ENCODE assay signal across 14 mouse cellular contexts in the genomic region with DNA sequence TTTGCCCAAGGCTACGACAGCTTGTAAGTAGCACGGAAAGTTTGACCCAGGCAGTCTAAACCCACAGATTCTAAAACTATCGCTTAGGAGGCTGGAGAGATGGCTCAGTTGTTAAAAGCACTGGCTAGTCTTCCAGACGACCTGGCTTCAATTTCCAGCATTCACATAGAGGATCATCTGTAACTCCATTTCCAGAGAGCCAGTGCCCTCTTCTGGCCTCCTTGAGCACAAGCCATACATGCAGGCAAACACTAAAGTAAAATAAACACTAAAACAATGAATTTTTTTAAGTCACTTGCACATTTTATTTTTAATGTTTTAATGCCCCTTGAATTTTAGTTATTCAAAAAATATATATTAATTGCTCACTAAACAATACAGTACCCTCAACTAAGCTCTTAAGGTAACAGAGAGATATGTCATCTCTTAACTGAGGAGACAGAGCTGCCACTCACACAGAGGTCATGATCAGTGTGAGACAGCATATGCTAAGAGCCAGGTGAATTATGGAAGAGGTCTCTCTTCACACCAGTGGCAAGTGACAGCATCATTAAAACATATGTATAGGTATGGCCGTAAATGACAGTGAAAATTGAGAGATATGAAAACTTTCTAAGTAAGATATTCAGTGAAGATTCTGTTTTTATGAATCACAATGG. TPM values are rescaled to one million over a fixed set of nuclear protein-coding genes. Genes with fewer than 3 reads are reported as not detected.
DNase-seq lines count a peak whose midpoint lies in the region; ATAC-seq lines count a peak whose summit lies in the region.
"Had no signal": no experiment of that assay in that cellular context is flagged by ENCODE, and none has a peak within 500 bp of the region (broad histone marks: within the 10 kb centered on the region; RNA-seq: fewer than 3 reads in every experiment).

No protein-coding gene starts in this region.

- H3K9ac ChIP-seq in hindbrain, embryonic 14.5 days = no peak overlapping the region
- H3K9ac ChIP-seq in hindbrain, embryonic 13.5 days = no peak overlapping the region
- no peak overlapping the region for H3K9ac ChIP-seq in embryonic facial prominence, embryonic 14.5 days (ENCODE audit: low read depth, low read length)
- H3K9ac ChIP-seq: heart, embryonic 13.5 days; liver, embryonic 15.5 days had no signal

- DNase-seq in hindbrain, embryonic 14.5 days (ENCODE audit: low spot score) = peak; percentile 61
- peak; percentile 68 for DNase-seq in 3T3-L1 (ENCODE audit: low read depth, low spot score)
- DNase-seq in MN1 (ENCODE audit: low spot score) = peak; percentile 51
- peak; percentile 56 for DNase-seq in embryonic facial prominence, embryonic 14.5 days (ENCODE audit: low spot score)
- no peak for DNase-seq in layer of hippocampus, adult 9-10 months (ENCODE audit: low spot score)
- no peak for DNase-seq in urinary bladder, postnatal 14 days (ENCODE audit: low spot score)
- no peak for DNase-seq in gastrocnemius, postnatal 4 days (ENCODE audit: low spot score in 2 of 2)
- DNase-seq: kidney, adult 18-20 months had no signal

- peaks cover 5% of the 10 kb centered on the region for H3K4me1 ChIP-seq in hindbrain, embryonic 14.5 days (replicated peaks; ENCODE audit: control insufficient read depth, insufficient read depth, low read length)
- peaks cover 10% of the 10 kb centered on the region for H3K4me1 ChIP-seq in hindbrain, embryonic 13.5 days (replicated peaks)
- no peaks in the 10 kb centered on the region for H3K4me1 ChIP-seq in embryonic facial prominence, embryonic 14.5 days (ENCODE audit: control insufficient read depth, insufficient read depth, low read length)
- H3K4me1 ChIP-seq: heart, embryonic 13.5 days; liver, embryonic 15.5 days had no signal

- H3K9me3 ChIP-seq in hindbrain, embryonic 14.5 days (ENCODE audit: control insufficient read depth, low read length) = no peaks in the 10 kb centered on the region
- no peaks in the 10 kb centered on the region for H3K9me3 ChIP-seq in hindbrain, embryonic 13.5 days
- H3K9me3 ChIP-seq in embryonic facial prominence, embryonic 14.5 days (ENCODE audit: control insufficient read depth, low read length) = no peaks in the 10 kb centered on the region
- H3K9me3 ChIP-seq: G1E; heart, embryonic 13.5 days; liver, embryonic 15.5 days had no signal

- ATAC-seq in hindbrain, embryonic 14.5 days (ENCODE audit: low FRiP score) = no peak
- no peak for ATAC-seq in hindbrain, embryonic 13.5 days (ENCODE audit: low FRiP score)
- no peak for ATAC-seq in embryonic facial prominence, embryonic 14.5 days (ENCODE audit: low read depth)

- 63% methylated on average over 5 of the region's 5 CpGs for WGBS in hindbrain, embryonic 14.5 days
- 64% methylated on average over 5 of the region's 5 CpGs for WGBS in hindbrain, embryonic 13.5 days
- 41% methylated on average over 5 of the region's 5 CpGs for WGBS in embryonic facial prominence, embryonic 14.5 days

- H3K27ac ChIP-seq in hindbrain, embryonic 14.5 days = no peak overlapping the region
- no peak overlapping the region for H3K27ac ChIP-seq in hindbrain, embryonic 13.5 days
- H3K27ac ChIP-seq in embryonic facial prominence, embryonic 14.5 days (replicated peaks; ENCODE audit: low read depth, low read length) = no peak overlapping the region
- H3K27ac ChIP-seq: heart, embryonic 13.5 days; liver, embryonic 15.5 days had no signal

- no peak overlapping the region for H3K4me3 ChIP-seq in hindbrain, embryonic 14.5 days (replicated peaks; ENCODE audit: low read length)
- H3K4me3 ChIP-seq in hindbrain, embryonic 13.5 days = no peak overlapping the region
- no peak overlapping the region for H3K4me3 ChIP-seq in embryonic facial prominence, embryonic 14.5 days (ENCODE audit: low read depth, low read length)
- H3K4me3 ChIP-seq: erythroblast, embryonic 14.5 days; heart, embryonic 13.5 days; liver, embryonic 15.5 days had no signal

- no peaks in the 10 kb centered on the region for H3K27me3 ChIP-seq in hindbrain, embryonic 14.5 days (ENCODE audit: control insufficient read depth, insufficient read depth, low read length)
- H3K27me3 ChIP-seq in hindbrain, embryonic 13.5 days = no peaks in the 10 kb centered on the region
- H3K27me3 ChIP-seq in embryonic facial prominence, embryonic 14.5 days (replicated peaks; ENCODE audit: control insufficient read depth, insufficient read depth, low read length) = no peaks in the 10 kb centered on the region
- H3K27me3 ChIP-seq: heart, embryonic 13.5 days; liver, embryonic 15.5 days had no signal

- H3K36me3 ChIP-seq in hindbrain, embryonic 14.5 days (replicated peaks; ENCODE audit: control insufficient read depth, insufficient read depth) = no peaks in the 10 kb centered on the region
- no peaks in the 10 kb centered on the region for H3K36me3 ChIP-seq in hindbrain, embryonic 13.5 days
- H3K36me3 ChIP-seq in embryonic facial prominence, embryonic 14.5 days (ENCODE audit: control insufficient read depth, insufficient read depth, low read length) = no peaks in the 10 kb centered on the region
- H3K36me3 ChIP-seq: G1E; heart, embryonic 13.5 days; liver, embryonic 15.5 days had no signal

- no peak overlapping the region for H3K4me2 ChIP-seq in hindbrain, embryonic 14.5 days (replicated peaks)
- H3K4me2 ChIP-seq in hindbrain, embryonic 13.5 days = no peak overlapping the region
- H3K4me2 ChIP-seq in embryonic facial prominence, embryonic 14.5 days (ENCODE audit: low read depth, low read length) = no peak overlapping the region
- H3K4me2 ChIP-seq: heart, embryonic 13.5 days; liver, embryonic 15.5 days had no signal

RNA-seq across cellular contexts. Expression of a gene that starts 30.8 kb away (rescaled TPM):
- polyA plus RNA-seq in hindbrain, embryonic 14.5 days (2014; fragmentation: Nextera tagmentation; extraction: Ambion mirVana) = 28.7 and 45.3 TPM in 2 replicates
- polyA plus RNA-seq in hindbrain, embryonic 13.5 days (2015; fragmentation: Nextera tagmentation; extraction: Ambion mirVana) = 33.1 and 42.8 TPM in 2 replicates
- polyA plus RNA-seq in embryonic facial prominence, embryonic 14.5 days (2014; fragmentation: Nextera tagmentation; extraction: Ambion mirVana) = 33.1 and 55.0 TPM in 2 replicates
- total RNA-seq in gastrocnemius, postnatal 4 days (2021) = 100 to 1,000 TPM; 488 to 502 TPM
- total RNA-seq: G1E had no signal
- polyA plus RNA-seq: erythroblast, embryonic 14.5 days; G1E had no signal

RNA-seq across cellular contexts. Expression of a gene that starts 31.8 kb away (rescaled TPM):
- polyA plus RNA-seq in hindbrain, embryonic 14.5 days (2014; fragmentation: Nextera tagmentation; extraction: Ambion mirVana) = not detected in 2 replicates
- polyA plus RNA-seq in hindbrain, embryonic 13.5 days (2015; fragmentation: Nextera tagmentation; extraction: Ambion mirVana) = not detected in 2 replicates
- polyA plus RNA-seq in embryonic facial prominence, embryonic 14.5 days (2014; fragmentation: Nextera tagmentation; extraction: Ambion mirVana) = not detected in 2 replicates
- total RNA-seq in gastrocnemius, postnatal 4 days (2021) = not detected
- total RNA-seq: G1E had no signal
- polyA plus RNA-seq: erythroblast, embryonic 14.5 days; G1E; heart, embryonic 13.5 days; liver, embryonic 15.5 days; small intestine, adult 2 months had no signal

Comparison
In these comparisons a context has a peak if more than half of its experiments do, and no peak if none do; other contexts are left out.
1. DNase-seq: peak in hindbrain, embryonic 14.5 days (single experiment), 3T3-L1 (single experiment), MN1 (single experiment) and embryonic facial prominence, embryonic 14.5 days (single experiment); none in layer of hippocampus, adult 9-10 months (single experiment), urinary bladder, postnatal 14 days (single experiment) and gastrocnemius, postnatal 4 days (0 of 2).